21 mouse cellular contexts compared by ENCODE assay signal in genomic region chr1:184938106-184938505, GRCm38 (mm10). TPM values are rescaled to one million over a fixed set of nuclear protein-coding genes. Genes with fewer than 3 reads are reported as not detected.
DNase-seq lines count a peak whose midpoint lies in the region; ATAC-seq and TF ChIP-seq lines count a peak whose summit lies in the region.
"Had no signal": no experiment of that assay in that cellular context is flagged by ENCODE, and none has a peak within 500 bp of the region (broad histone marks: within the 10 kb centered on the region; RNA-seq: fewer than 3 reads in every experiment).

No protein-coding gene starts in this region.

- no peak overlapping the region for H3K4me2 ChIP-seq in kidney, postnatal 0 days (ENCODE audit: low read length)
- H3K4me2 ChIP-seq in kidney, embryonic 15.5 days = no peak overlapping the region
- no peak overlapping the region for H3K4me2 ChIP-seq in forebrain, embryonic 11.5 days (ENCODE audit: low read depth, low read length, severe bottlenecking)
- H3K4me2 ChIP-seq: embryonic facial prominence, embryonic 13.5 days; forebrain, embryonic 13.5 days; hindbrain, embryonic 14.5 days had no signal

- H3K9ac ChIP-seq in kidney, postnatal 0 days (ENCODE audit: low read depth, low read length) = no peak overlapping the region
- no peak overlapping the region for H3K9ac ChIP-seq in kidney, embryonic 15.5 days
- H3K9ac ChIP-seq in forebrain, embryonic 11.5 days (ENCODE audit: low read length) = no peak overlapping the region
- H3K9ac ChIP-seq: embryonic facial prominence, embryonic 13.5 days; forebrain, embryonic 13.5 days; forebrain, postnatal 0 days; hindbrain, embryonic 14.5 days had no signal

- H3K27ac ChIP-seq in kidney, postnatal 0 days = no peak overlapping the region
- H3K27ac ChIP-seq in kidney, embryonic 15.5 days = no peak overlapping the region
- no peak overlapping the region for H3K27ac ChIP-seq in forebrain, embryonic 11.5 days (ENCODE audit: low read depth, low read length)
- H3K27ac ChIP-seq: embryonic facial prominence, embryonic 13.5 days; forebrain, embryonic 13.5 days; heart, embryonic 10.5 days; hindbrain, embryonic 14.5 days had no signal

- no peak for TF ChIP-seq CTCF in kidney, postnatal 0 days (IDR thresholded peaks at IDR 0.05; ENCODE audit: low read depth)

- H3K4me3 ChIP-seq in kidney, postnatal 0 days (replicated peaks; ENCODE audit: low read depth, low read length) = no peak overlapping the region
- no peak overlapping the region for H3K4me3 ChIP-seq in kidney, embryonic 15.5 days (replicated peaks)
- no peak overlapping the region for H3K4me3 ChIP-seq in forebrain, embryonic 11.5 days (ENCODE audit: low read depth, low read length)
- H3K4me3 ChIP-seq: embryonic facial prominence, embryonic 13.5 days; forebrain, embryonic 13.5 days; heart, embryonic 10.5 days had no signal

- H3K4me1 ChIP-seq in kidney, postnatal 0 days (replicated peaks; ENCODE audit: insufficient read depth, low read length) = no peaks in the 10 kb centered on the region
- no peaks in the 10 kb centered on the region for H3K4me1 ChIP-seq in kidney, embryonic 15.5 days
- H3K4me1 ChIP-seq in forebrain, embryonic 11.5 days (replicated peaks; ENCODE audit: control insufficient read depth, insufficient read depth, low read length) = no peaks in the 10 kb centered on the region

- H3K36me3 ChIP-seq in kidney, postnatal 0 days (ENCODE audit: insufficient read depth, low read length) = no peaks in the 10 kb centered on the region
- H3K36me3 ChIP-seq in kidney, embryonic 15.5 days = no peaks in the 10 kb centered on the region
- no peaks in the 10 kb centered on the region for H3K36me3 ChIP-seq in forebrain, embryonic 11.5 days (ENCODE audit: control insufficient read depth, insufficient read depth, low read length)

- 66% methylated on average over 4 of the region's 4 CpGs for WGBS in kidney, postnatal 0 days
- WGBS in kidney, embryonic 15.5 days = 68% methylated on average over 4 of the region's 4 CpGs
- 94% methylated on average over 4 of the region's 4 CpGs for WGBS in forebrain, embryonic 11.5 days

- DNase-seq in heart, adult 11 months = peak; percentile 37
- no peak for DNase-seq in heart, postnatal 14 days
- peak; percentile 11 for DNase-seq in kidney, postnatal 0 days (ENCODE audit: low spot score)
- peak; percentile 9 for DNase-seq in NIH3T3 (ENCODE audit: low read depth)
- DNase-seq in kidney, postnatal 36 days = peak; percentile 11 to 53
- DNase-seq in forebrain, embryonic 11.5 days (ENCODE audit: low spot score) = no peak
- DNase-seq: adrenal gland, adult 2 months; adrenal gland, postnatal 25 days; cerebellum, adult 18-20 months; cerebellum, postnatal 25 days; forebrain, postnatal 0 days; gastrocnemius, postnatal 25 days; heart, adult 18-20 months; heart, postnatal 10 days had no signal

- no peaks in the 10 kb centered on the region for H3K27me3 ChIP-seq in kidney, postnatal 0 days (ENCODE audit: insufficient read depth, low read length)
- no peaks in the 10 kb centered on the region for H3K27me3 ChIP-seq in kidney, embryonic 15.5 days
- H3K27me3 ChIP-seq in forebrain, embryonic 11.5 days (ENCODE audit: control insufficient read depth, insufficient read depth, low read length) = no peaks in the 10 kb centered on the region
- H3K27me3 ChIP-seq: CH12.LX; embryonic facial prominence, embryonic 13.5 days; forebrain, embryonic 13.5 days had no signal

- no peak for ATAC-seq in kidney, postnatal 0 days (replicated peaks; ENCODE audit: low FRiP score, low read depth)
- no peak for ATAC-seq in kidney, embryonic 15.5 days (replicated peaks; ENCODE audit: low FRiP score)
- no peak for ATAC-seq in forebrain, embryonic 11.5 days (replicated peaks; ENCODE audit: low FRiP score)
- ATAC-seq in granulocyte monocyte progenitor cell, adult 5-6 weeks (replicated peaks; ENCODE audit: poor library complexity, severe bottlenecking) = no peak
- ATAC-seq: forebrain, embryonic 13.5 days; forebrain, postnatal 0 days had no signal

- intact Hi-C loops in heart, postnatal 14 days (cut with DNase I) = no loop called here

- H3K9me3 ChIP-seq in kidney, postnatal 0 days (replicated peaks; ENCODE audit: low read length) = no peaks in the 10 kb centered on the region
- H3K9me3 ChIP-seq in kidney, embryonic 15.5 days (replicated peaks) = no peaks in the 10 kb centered on the region
- no peaks in the 10 kb centered on the region for H3K9me3 ChIP-seq in forebrain, embryonic 11.5 days (ENCODE audit: control insufficient read depth, low read length)
- H3K9me3 ChIP-seq: embryonic facial prominence, embryonic 13.5 days; forebrain, embryonic 13.5 days; heart, embryonic 10.5 days had no signal

RNA-seq across cellular contexts. Expression of gene C130074G19Rik, which starts 55.1 kb away (rescaled TPM):
- 10 to 100 TPM; 24.1 to 30.3 TPM for total RNA-seq in heart, postnatal 14 days (2021)
- 7.4 and 7.6 TPM in 2 replicates for polyA plus RNA-seq in kidney, postnatal 0 days (2015; fragmentation: Nextera tagmentation; extraction: Ambion mirVana)
- 2.3 and 2.7 TPM in 2 replicates for polyA plus RNA-seq in kidney, embryonic 15.5 days (2015; fragmentation: Nextera tagmentation; extraction: Ambion mirVana)
- polyA plus RNA-seq in forebrain, embryonic 11.5 days (2014; fragmentation: Nextera tagmentation; extraction: Ambion mirVana) = 0.48 and 0.53 TPM in 2 replicates
- not detected in 2 replicates for total RNA-seq in granulocyte monocyte progenitor cell, adult 5-6 weeks (2014; fragmentation: Nextera tagmentation)
- total RNA-seq in granulocyte monocyte progenitor cell, adult 5-6 weeks (2017) = 0.13 TPM in 1 of 2 replicates, not detected in the other
- total RNA-seq: CH12.LX had no signal

Comparison
In these comparisons a context has a peak if more than half of its experiments do, and no peak if none do; other contexts are left out.
1. DNase-seq: peak in heart, adult 11 months (single experiment), kidney, postnatal 0 days (single experiment), NIH3T3 (single experiment) and kidney, postnatal 36 days (2 of 2); none in heart, postnatal 14 days (0 of 2) and forebrain, embryonic 11.5 days (single experiment).